Mouse (Mus musculus): ENCODE measurements around the gene Slc22a12. TPM values are rescaled to one million over a fixed set of nuclear protein-coding genes. Genes with fewer than 3 reads are reported as not detected.

Gene Slc22a12
- polyA plus RNA-seq, 2 experiments from 2014 or later, result not detected

- no peak for ATAC-seq
These were observed 51.3 kb downstream of the Slc22a12 start for GRCm38 (mm10) chr19:6491538-6491937.

GRCm38 (mm10) chr19:6489030-6489429, 53.8 kb downstream of the Slc22a12 start:
- ATAC-seq, result no peak

Other genes with a start within 250 kb of the Slc22a12 start
- under 1 TPM; 0.07 to 0.13 TPM for gene Cdc42bpg, start 236.6 kb downstream of the Slc22a12 start, polyA plus RNA-seq (2017; shearing (Covaris generic))
- gene Men1, start 208.1 kb downstream of the Slc22a12 start, polyA plus RNA-seq (2017; shearing (Covaris generic)), result 10 to 100 TPM; 16.9 to 32.1 TPM
- gene Map4k2, start 201.9 kb downstream of the Slc22a12 start, polyA plus RNA-seq (2017; shearing (Covaris generic)), result 100 to 1,000 TPM in 1 of 2 experiments, 10 to 100 TPM in 1; 77.5 to 135 TPM
- 10 to 100 TPM; 55.3 to 56.7 TPM for gene Sf1, start 179.3 kb downstream of the Slc22a12 start, polyA plus RNA-seq (2017; shearing (Covaris generic))
- 10 to 100 TPM in 1 of 2 experiments, 1 to 10 TPM in 1; 2.0 to 14.2 TPM for gene Pygm, start 158.6 kb downstream of the Slc22a12 start, polyA plus RNA-seq (2017; shearing (Covaris generic))
- 100 to 1,000 TPM in 1 of 2 experiments, 10 to 100 TPM in 1; 80.3 to 117 TPM for gene Rasgrp2, start 143.7 kb downstream of the Slc22a12 start, polyA plus RNA-seq (2017; shearing (Covaris generic))
- gene Nrxn2, start 124.3 kb downstream of the Slc22a12 start, polyA plus RNA-seq (2017; shearing (Covaris generic)), result not detected

Measured in CD4-positive, CD25-positive, alpha-beta regulatory T cell, adult 4 months (primary cell).